Mouse (Mus musculus): ENCODE measurements around the gene Rnf43.

Gene Rnf43

GRCm38 (mm10) chr11:87662407-87662806 is at the start of gene Rnf43:
TSS of gene Rnf43 (plus strand) at chr11:87662722.
- DNase-seq: peak; percentile 90

- no peak for DNase-seq
Observed at GRCm38 (mm10) chr11:87613972-87614371, 48.5 kb upstream of the Rnf43 start.

DNA sequence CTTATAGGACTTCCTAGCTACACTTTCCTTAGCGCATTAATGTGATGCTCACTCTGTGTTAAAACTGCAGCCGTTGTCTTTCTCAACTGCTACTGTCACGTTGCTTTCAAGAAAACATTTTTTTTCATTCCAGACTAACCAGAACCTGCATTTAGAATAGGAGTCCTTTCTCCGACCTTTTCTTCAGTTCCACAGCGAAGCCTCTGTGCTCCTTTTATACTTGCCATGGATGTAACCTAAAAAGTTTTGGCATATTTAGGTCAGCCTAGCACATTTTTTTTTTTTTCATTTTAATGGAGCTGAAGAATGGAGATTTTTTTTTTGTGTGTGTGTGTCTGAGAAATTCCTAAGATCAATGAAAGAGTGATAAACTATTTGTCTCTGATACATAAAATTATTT is 47.0 kb upstream of the Rnf43 start:
- DNase-seq: no peak

- no peak for DNase-seq
Observed at GRCm38 (mm10) chr11:87615952-87616351, 46.6 kb upstream of the Rnf43 start.

GRCm38 (mm10) chr11:87616790-87617474 is 45.6 kb upstream of the Rnf43 start, which contains the start of gene Hsf5:
TSS of gene Hsf5 (plus strand) at chr11:87617164.
- DNase-seq: no peak

- no peak for DNase-seq
Observed at GRCm38 (mm10) chr11:87617606-87618005, 44.9 kb upstream of the Rnf43 start.

DNA sequence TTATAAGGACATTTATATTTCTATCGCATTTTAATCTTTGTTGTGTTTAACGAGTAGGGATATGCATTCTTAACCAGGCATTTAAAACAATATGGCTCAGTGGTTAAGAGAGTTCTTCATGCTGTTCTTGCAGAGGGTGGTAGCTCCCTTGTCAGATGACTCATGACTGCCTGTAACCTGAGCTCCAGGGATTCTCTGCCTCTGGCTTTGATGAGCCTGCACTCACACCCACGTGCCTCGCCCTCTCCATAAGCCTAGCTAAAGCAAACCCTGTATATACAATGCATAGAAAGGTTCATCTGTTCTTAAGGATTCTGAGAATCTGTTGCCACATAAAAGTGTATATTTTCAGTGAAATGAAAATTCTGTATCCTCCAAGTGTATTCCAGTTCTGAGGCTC is 39.4 kb upstream of the Rnf43 start:
- DNase-seq: no peak

- no peak for DNase-seq
Observed at GRCm38 (mm10) chr11:87629859-87630258, 32.7 kb upstream of the Rnf43 start.

DNA sequence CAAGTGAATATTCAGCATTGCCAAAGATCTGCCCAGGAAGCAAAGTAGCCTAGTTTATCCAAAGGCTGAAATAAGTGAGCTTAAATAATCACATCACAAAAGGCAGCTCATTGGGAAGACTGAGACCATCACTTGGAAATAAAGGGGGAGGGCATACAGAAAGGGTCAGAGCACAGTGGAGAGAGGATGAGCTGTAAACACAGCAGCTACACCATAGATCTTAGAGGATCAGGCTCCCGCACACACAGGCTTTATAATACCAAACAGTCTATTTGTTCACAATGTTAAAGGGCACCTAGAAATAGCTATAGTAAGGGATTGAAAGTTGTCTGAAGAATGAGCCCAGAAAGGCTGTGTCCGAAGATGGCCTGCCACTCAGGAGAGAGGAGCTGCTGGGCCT is 23.7 kb upstream of the Rnf43 start:
- peak; percentile 11 for DNase-seq

DNA sequence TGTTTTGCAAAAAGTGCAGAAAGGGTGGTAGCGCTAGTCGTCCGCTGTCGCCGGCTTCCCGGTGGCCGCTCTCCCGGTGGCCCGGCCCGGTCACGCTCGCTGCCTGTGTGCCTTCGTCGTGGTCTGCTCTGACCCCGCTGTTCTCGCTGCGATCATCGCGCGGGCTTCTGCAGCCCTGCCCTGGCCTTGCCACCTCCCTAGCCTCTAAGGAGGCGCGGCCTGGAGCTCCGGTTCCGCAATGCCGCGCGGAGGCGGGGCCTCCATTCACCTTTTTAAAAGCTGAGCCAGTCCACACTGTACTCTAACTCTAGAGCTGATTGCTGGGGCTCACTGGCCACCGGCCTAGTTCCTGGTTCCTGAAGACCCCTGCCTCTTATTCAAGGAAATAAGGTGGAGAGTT is 23.3 kb upstream of the Rnf43 start:
- peak; percentile 55 for DNase-seq

DNA sequence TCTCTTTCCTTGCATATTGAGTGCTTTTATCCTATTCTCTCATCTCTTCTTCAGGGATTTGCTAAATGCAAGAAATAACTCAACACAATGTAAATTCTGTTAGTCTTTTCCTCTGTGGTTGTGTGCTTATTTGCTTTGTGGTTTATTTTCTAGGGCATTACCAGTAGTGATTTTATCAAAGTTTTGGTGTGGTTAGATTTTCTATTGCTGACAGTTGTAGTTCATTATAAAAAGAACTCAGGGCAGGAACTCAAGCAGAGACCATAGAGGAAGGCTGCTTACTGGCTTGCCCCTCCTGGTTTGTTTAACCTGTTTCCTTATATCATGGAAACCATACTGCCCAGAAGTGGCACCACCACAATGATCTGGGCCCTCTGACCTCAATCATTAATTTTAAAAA is 19.7 kb upstream of the Rnf43 start:
- DNase-seq: no peak

- no peak for DNase-seq
Observed at GRCm38 (mm10) chr11:87654693-87655092, 7.8 kb upstream of the Rnf43 start.

DNA sequence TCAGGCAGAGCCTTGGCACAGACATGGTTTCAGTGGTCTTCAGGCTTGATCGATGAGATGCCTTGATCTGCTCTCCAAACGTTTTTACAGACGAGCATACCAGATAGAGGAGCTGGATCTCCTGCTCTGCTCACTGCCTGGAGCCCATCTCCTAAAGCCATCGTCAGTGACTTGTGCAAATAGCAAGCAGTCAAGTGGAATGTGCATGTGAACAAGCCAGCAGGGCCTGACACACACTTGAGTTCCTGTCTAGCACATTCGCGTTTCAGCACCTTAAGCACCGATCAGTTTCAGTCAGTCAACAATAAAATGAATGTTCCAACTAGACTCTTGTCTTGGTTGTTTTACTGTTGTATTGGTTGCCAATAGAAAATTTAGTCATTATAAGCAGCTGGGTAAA is 3.3 kb upstream of the Rnf43 start:
- DNase-seq: no peak

DNA sequence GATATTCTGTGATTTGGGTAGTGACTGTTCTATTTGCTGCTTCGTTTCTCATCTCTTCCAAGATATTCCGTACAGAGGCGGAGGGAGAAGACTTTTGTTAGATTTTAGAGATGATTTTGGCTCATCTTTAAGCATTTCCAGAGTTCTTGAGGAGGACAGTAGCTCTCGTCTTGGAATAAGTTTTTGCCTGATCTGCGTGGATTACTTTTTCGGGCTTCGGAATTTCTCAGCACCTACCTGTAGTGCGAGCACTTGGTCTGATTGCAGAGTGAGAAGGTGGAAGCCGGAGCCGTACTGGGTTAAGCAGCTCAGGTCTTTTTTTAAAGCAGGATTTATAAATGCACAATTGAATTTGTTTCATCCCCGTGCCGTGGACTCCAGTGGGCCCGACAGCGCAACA is 300 bp downstream of the Rnf43 start:
- DNase-seq: no peak

DNA sequence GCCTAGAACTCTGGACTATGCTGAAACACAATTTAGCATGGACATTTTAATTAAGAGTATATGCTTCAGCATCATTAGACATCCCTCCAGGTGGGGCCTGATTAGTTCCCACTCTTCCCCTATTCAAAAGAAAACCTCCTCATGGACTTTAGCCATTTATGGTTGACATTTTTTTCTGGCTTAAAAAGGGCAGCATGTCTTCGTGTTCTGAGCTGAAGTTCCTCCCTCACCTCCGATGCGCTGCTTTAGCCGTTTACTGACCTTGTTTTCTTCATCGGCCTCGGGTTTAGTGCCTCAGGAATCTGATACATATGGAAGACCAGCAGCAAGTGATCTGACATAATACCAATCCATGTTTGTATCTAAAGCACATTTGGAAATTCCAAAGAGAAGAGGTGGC is 1.4 kb downstream of the Rnf43 start:
- no peak for DNase-seq

DNA sequence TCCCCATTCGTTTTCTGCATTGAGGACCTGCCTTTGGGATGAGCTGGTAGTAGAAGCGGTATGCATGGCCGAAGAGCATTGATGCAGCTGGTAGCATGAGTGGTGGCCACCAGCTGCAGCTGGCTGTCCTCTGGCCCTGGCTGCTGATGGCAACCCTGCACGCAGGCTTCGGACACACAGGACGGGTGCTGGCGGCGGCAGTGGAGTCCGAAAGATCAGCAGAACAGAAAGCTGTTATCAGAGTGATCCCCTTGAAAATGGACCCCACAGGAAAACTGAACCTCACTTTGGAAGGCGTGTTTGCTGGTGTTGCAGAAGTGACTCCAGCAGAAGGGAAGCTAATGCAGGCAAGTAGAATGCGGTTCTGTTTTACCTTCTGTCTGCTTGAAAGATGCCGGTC is 2.0 kb downstream of the Rnf43 start:
- DNase-seq: no peak

DNA sequence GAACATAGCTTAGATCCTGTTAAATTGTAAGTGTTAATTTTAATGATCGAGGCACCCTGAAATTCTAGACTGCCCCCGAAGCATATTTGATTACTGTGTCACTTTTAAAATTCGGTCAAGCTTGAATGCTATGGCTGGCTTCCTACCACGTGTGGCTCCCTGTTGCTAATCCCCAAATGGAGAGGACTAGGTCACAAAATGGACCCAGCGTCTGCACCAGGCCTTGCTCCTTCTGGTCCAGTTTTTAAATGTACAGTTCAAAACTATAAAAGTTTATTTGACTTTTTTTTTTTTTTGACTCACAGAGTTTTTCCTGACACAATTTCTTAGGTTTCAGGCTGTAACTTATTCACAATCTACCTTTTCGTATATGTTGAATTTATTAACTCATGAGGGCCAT is 2.7 kb downstream of the Rnf43 start:
- no peak for DNase-seq

DNA sequence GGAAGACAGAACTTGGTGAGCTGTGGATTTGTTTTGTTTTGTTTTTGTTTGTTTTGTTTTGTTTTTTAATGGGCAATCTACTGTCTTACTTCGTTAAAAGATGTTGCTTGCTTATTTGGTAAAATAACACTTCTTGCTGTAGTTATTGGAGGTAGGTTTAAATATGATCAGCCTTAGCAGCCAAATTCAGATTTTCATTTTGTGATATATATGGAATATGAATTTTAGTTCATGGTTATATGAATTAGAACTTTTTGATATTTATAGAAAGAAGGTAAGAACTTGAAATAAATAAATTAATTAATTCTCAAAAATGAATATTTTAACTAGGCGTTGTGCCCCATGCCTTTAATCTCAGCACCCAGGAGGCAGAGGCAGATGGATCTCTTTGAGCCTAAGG is 3.1 kb downstream of the Rnf43 start:
- DNase-seq: no peak

GRCm38 (mm10) chr11:87666256-87667035 is 3.9 kb downstream of the Rnf43 start:
- DNase-seq: no peak

GRCm38 (mm10) chr11:87667107-87668090 is 4.9 kb downstream of the Rnf43 start:
- no peak for DNase-seq

DNA sequence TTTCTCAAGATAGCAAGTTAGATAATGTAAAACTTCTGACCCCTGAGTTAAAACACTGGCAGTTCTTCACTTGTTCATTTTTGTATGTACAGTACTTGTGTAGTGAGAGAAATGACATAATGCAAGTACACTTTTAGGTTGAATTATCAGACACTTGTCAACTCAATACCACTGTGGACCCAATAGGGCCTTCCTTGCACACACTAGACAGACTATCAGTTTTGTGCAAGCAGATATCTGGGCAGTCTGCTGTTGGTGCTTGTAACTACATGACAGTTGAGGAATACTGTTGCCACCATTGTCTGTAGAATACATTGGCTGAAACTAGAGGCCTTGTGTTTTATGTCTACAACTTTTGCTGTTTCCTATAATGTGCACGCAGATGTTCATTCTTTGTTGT is 10.8 kb downstream of the Rnf43 start:
- DNase-seq: no peak

DNA sequence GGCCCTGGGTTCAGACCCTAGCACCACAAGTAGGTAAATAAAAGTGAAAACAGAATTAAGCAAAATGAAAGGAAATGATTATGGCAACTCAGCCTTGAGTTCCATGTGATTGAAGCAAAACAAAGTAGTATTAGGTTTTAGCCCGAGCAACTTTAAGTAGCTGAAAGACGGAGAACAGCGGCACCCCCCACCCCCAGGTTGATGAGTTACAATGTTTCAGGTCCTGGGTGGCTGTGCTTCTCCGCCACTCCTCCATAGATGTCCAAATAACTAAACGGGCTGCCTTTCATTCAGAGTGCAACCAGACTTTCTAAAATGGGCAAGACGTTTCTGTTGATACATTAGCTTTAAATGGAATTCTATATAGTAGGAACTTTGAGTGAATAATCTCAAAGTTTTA is 13.1 kb downstream of the Rnf43 start:
- DNase-seq: no peak

DNA sequence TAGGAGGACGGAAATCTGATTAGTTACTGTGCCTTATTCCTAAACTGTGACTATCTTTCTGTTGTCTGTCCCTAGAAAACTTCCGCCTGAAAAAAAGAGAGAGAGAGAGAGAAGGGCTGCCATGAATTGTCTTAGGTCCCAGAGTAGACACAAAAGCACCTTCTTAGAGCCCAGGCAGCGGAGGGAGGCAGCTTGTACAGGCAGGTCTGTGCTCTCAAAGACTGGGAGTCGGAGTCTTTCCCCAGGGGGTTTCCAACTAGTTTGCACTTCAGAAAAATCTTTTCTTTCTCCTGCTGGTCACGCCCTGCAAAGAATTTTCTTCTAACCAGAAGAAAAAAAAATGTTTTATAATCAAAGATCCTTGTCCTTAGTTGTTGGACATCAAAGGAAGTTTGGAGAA is 15.2 kb downstream of the Rnf43 start:
- DNase-seq: no peak
